Mouse (Mus musculus): ENCODE results near the gene Zmynd12.

Gene Zmynd12

DNA sequence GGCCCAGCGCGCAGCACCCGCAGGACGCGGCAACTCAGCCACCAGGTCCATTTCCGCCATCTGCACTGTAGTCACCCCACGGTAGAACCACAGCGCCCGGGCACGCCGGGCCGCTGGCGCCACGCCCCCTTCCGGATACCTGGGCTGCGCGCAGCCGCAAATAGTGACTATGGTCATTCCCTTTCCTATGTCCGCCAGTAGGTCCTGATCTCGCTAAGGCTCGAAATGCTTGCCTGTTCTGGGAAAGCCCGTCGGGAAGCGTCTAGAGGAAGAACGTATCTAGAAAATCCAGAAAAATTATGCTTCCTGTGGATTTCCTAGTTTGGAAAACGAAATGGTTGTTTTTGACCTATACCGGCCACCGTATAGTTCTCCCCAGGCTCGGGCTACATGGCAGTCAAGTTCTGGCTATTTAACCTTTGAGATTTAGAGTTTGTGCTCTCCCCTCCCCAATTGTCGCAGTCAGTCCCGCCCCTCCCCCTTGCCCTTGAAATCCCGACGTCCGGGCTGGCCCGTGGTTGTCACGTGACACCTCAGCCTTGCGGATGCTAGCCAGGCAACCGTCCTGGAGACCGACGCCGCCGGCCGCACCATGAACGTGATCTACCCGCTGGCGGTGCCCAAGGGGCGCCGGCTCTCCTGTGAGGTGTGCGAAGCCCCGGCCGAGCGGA lies at the start of gene Zmynd12, which contains the start of gene Ppcs:
Gene Zmynd12 (plus strand): TSS at position 521 of the 671 bp plus-strand sequence.
Gene Ppcs (minus strand): TSS at position 127 of the 671 bp plus-strand sequence.
- DNase-seq: peak; percentile 92

DNA sequence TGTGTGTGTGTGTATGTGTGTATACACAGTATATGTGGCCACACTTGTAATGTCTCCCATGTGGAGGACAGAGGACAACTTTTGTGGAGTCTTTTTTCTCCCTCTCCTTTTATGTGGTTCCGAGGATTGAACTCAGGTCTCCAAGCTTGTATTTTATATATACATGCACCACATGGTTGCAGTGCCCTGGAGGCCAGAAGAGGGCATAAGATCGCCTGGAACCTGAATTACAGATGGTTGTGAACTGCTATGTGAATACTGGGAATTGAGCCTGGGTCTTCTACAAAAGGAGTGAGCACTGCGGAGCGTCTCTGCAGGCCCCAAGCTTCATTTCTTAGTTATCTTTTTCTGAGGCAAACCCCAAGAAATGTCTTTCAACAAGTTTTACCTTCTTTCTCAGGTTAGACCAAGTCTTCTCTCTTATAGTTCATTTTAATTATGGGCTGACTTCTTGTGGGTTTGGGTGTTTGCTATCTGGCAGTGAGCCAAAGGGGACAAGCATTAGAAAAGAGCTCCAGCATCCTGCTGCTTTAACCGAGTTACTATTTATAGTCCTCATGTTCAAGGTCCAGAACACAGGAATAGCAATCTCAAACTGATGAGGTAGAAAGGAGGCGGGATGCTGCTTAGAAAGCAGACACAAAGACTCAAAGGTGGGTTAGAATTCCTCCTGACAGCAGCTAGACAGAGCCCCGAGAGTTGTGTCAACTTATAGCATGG lies 41.0 kb upstream of the Zmynd12 start:
- DNase-seq: no peak

DNA sequence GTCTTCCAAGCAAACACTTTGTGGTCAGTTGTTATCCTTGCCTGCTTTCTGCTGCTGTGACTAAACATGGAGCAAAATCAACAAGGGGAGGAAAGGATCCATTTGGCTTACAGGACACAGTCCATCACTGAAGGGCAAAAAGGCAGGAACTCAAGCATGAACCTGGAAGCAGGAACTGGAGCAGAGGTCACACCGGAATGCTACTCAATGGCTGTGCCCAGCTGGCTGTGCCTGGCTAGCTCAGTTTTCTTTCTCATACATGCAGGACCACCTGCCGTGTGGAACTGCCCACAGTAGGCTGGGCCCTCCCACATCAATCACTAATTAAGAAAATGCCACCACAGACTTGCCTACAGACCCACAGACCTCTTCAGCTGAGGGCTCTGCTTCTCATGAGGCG lies 33.4 kb upstream of the Zmynd12 start:
- DNase-seq: no peak

DNA sequence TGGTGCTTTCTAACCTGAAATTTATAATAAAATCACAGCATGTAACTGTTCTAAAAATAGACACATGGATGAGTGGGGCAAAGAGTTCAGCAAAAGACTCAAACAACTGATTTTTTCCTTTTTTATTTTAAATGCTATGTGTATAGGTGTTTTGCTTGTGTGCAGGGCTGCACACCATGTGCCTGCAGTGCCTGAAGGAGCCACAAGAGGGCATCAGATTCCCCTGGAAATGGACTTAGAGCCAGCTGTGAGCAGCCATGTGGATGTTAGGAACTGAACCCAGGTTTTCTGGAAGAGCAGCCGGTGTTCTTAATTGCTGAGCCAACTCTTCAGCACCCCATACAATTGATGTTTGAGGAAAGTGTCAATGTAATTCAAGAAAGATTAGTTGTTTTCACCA lies 32.2 kb upstream of the Zmynd12 start:
- DNase-seq: no peak

DNA sequence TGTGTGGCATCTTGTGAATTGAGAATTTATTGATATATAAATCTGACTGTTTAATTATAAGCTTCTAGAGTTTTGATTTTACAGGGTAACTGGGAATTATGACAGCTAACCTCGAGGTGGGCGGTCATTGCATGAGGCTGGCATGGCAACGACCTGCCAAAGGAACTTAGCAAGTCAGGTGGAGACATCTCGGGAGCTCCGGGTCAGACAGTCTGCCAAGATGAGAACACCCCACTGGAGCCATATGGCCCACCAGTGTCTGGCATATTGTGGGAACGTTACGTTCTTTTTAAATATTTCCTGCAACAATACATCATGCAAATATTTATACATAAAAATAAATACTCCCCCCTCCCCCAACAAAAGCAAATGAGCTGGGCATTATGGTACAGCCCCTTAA lies 23.9 kb upstream of the Zmynd12 start:
- peak; percentile 81 for DNase-seq

DNA sequence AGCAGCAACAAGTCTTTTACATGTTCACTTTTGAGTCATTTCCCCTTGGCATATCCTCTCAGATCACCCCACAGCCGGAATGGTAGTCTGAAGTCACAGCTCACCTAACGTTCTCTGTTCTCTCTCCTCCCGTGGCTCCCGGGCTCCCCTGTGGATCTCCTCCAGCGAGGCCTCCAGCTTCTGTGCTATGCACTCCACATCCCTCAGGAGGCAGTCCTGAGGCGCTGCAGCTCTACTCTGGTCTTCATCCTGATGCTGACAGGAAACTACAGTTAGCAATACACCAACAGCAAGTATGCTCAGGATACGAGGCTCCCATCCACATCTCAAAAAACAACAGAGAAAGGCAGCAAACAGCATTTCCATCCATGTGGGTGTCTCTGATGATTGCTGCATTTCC lies 21.7 kb upstream of the Zmynd12 start:
- no peak for DNase-seq

DNA sequence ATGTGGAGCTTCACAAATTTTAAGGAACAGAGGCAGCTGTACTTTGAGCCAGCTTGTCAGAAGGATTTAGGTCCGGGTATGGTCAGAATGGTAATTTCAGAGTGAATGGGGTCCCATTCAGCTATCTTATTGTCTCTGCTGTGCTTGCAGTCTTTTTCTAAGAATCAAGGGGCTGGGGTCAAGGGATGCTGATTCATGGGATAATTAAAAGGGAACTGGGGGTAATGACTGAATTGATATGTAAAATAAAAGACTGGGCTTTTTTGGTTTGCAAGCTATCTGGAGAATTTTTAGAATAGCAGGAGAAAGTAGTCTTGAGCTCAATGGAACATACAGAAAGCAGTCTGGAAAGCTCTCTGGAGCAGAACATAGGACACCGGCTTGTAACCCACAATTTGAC lies 19.2 kb upstream of the Zmynd12 start:
- no peak for DNase-seq

DNA sequence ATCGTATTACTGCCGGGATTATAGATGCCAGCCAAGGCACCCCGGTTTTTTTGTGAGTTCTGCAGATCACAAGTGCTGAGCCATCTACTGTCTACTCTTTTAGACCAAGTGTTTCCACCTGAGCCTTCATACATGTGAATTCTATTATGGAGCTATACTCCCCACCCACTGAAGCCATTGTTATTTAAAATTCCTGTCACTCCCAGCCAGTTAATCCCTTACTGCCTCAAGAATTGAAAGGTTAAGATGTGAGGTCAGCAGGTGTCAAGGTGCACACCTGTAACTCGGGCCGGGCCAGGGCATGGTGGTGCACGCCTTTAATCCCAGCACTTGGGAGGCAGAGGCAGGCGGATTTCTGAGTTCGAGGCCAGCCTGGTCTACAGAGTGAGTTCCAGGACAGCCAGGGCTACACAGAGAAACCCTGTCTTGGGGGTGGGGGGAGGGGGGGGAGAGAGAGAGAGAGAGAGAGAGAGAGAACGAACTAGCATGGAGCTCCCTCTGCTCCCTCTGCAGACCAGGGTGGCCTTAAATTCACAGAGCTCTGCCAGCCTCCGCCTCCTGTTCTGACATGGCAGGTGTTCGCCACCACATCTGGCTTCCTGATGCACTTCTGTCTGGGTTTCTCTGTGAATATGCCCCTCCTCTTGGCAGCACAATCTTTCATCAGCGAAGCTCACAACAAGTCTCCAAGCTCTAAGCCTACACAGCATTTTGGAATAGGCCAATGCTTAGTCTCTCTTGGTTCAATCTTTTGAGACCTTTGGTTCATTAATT lies 10.6 kb upstream of the Zmynd12 start:
- DNase-seq: no peak

DNA sequence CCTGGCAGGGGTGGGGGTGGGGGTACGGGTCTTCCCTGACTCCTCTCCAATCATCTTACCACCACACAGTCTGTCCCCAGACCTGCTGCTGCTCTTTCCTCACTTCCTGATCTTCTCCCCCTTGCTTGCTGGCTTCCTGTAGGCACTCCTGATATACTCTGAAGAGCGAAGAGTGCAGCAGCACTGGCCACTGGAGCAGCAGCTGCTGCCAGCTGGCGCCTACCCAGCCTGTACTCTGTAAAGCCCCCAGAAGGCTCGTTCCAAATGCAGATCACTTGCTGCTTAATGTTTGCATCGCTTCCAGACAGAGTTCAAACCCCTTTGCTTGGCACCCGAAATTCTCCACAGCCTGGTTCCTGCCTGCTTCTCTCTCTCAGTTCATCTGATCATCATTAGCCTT lies 9.8 kb upstream of the Zmynd12 start:
- no peak for DNase-seq

DNA sequence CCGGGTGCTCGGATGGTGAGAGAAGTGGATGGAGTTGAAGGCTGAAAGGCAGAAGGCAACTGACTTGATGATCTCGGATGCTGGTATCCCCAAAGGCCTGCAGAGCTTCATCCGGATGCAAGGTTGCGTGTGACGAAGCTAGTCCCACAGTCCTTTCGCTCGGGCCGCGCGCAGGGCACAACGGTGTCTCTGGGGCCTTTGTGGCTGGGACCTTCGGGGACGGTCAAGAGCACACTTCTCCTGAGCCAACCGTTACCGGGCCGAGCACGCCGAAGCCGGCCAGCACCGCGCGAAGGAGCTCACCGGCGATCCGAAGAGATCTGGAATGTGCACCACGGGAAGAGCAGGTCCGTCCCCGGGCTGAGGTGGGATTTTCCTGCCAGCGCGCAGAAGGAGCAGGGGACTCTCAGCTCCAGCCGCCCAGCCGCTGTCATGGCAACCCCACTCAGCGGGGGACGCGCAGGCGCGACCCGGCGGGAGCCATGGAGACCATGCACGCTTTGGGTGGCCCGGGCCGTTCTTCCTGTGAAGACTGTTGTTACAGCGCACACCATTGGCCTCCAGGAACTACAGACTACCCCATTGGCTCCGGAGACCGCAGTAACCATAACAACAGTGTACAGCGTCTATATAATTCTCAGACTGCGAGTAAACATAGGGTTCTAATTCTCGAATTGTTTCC lies 7.4 kb upstream of the Zmynd12 start, which contains the start of gene Ccdc30:
Gene Ccdc30 (minus strand): TSS at position 450 of the 682 bp plus-strand sequence.
- DNase-seq: peak; percentile 91

DNA sequence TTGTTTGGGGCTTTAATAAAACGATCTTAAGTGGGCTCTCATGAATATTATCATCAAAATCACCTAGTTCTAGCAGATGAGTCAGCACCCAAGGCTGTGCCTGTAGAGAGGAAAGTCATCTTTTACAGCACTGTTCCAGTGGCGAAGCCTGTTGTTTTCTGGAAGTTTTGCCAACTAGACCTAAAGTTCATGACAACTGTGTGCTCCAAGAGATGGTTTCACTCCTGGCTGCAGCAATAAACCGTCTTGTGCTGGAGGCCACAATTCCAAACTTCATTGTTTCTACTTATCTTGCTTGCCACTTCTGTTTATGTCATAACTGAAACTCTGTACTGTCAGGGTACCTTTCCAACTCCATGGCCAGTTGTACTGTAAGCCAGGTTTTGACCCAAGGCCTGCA lies 5.3 kb upstream of the Zmynd12 start:
- no peak for DNase-seq

DNA sequence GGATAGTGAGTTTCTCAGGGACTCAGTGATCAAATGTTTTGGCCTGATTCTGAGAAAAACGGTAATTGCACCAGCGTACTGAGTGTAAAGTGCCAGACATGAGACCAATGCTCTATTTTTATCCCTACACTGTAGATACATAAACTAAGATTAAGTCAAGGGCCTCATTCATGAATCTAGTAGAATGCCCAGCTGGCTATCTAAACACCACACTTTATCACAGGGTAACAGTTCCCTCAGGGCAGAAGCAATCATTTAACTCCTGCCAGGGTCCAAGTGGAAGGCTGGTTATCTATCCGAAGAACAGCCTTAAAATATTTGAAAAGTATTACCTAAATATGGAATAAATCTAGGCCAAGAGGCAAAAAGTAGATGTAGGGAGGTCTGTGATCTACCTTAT lies 4.7 kb upstream of the Zmynd12 start:
- no peak for DNase-seq

DNA sequence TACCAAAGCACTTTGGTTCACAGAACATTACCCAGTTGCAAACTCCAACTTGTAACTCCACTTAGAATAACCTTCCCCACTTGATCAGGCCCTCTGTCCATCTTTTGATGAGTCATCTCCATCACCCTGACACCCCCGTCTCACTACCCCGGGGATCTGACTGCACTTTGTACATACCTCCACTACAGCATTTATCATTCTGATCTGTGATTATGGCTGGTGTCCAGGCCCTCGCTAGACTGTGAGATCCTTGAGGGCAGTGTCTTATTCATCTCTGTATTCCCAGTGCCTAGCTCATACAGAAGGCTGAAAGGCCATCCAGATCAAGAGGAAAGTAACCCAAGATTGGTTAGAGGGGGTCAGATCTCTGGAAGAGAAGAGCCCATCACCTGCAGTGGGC lies 1.4 kb upstream of the Zmynd12 start:
- no peak for DNase-seq

DNA sequence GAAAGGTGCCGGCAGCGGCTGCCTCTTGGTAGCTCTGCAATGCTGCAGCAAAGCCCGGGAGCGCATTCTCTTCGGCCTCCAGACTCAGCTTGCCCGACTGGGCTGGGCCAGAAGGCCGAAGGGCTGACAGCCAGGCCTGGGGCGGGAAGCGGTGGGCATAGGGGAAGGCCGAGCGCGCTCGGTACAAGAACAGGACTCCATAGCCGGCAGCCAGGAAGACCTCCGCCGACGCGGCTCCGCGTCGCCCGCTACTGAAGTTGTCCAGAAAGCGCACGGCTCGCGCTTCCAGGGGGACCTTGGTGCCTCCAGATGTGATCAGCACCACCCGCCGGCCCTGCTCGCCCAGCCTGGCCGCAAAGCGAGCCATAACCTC lies 707 bp upstream of the Zmynd12 start:
- DNase-seq: no peak

DNA sequence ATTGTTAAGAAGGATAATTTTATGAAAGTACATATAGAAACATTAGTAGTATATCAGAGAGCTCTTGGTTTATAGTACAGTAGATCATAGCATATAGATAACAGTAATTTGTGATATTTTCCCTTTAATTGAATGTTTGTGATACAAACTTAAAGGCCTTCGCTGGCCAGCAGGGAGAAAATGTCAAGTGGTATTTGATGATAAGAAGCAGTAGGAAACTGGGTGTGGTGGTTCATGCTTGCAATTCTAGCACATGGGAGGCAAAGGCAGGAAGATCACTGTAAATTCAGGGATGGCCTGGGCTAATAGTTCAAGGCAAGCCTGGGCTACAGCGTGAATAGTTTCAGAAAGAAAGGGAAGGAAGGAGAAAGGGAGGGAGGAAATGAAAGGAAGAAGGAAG lies 2.5 kb downstream of the Zmynd12 start:
- no peak for DNase-seq

DNA sequence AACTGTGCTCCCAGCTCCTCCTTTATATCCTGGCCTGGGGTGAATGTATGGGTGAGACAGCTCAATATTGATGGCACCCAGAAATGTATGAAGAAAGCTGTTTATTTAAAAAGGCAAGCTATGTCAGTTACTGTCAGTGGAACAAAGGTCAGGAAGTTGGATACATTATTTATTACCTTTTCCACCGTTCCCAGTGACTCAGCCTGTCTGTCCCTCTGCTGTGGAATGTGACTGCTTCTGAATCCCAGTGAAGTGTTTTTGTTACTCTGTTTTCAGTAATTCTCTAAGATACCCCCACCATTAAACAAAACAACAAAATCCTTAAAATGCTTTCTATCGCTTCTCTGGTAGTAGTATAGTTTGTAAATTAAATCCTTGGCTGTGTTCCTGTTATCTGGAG lies 3.0 kb downstream of the Zmynd12 start:
- no peak for DNase-seq

DNA sequence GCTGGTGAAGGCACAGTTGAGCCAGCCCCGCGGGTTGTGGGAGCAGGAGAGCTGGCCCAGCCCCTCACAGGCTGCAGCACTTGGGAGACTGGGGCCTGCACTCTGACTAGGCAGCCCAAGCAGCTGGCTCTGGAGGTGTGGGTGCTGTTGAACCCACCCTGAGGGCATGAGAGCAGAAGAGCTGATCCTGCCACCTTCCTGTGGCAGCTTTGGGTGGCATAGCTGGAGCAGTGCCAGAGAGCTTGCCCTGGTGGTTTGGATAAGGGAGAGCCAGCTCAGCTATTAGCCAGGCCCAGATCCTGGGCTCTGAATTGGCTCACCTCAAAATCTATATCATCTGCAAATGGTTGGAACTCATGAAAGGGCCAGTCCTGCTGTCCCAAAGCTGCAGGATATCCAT lies 5.1 kb downstream of the Zmynd12 start:
- no peak for DNase-seq

DNA sequence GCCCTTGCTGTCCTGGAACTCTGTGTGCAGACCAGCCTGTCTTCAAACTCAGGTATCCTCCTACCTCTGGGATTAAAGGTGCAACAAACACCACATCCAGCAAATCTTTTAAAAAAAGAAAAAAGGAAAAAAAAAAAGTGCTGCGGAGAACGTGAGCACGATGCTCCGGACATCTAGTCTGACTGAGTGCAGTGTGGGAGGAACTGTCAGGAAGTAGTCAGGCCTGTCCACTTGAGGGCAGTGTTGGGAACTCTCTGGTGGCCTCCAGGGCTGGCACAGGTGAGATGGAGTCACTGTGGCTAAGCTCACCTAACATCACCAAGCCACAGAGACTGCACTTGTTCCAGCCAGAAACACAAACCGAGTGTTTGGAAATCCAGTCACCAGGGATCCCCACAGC lies 8.1 kb downstream of the Zmynd12 start:
- DNase-seq: peak; percentile 73

DNA sequence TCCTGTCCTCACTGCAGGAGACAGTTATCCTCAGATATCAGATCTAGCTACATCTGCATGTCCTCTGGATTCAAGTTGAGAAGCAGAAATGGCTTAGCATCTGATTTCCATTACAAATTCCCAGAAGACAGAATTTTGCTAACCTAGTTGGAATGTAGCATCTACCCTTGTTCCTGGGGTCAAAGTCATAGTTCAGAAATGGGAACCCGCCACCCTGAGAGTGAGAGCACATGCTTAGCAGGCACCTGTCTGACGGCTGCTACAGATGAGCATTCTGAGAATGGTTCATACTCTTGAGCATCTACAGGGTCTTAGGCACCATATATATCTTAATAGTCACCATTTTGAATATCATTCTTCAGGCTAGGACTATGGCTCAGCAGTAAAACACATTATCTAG lies 15.3 kb downstream of the Zmynd12 start:
- no peak for DNase-seq

DNA sequence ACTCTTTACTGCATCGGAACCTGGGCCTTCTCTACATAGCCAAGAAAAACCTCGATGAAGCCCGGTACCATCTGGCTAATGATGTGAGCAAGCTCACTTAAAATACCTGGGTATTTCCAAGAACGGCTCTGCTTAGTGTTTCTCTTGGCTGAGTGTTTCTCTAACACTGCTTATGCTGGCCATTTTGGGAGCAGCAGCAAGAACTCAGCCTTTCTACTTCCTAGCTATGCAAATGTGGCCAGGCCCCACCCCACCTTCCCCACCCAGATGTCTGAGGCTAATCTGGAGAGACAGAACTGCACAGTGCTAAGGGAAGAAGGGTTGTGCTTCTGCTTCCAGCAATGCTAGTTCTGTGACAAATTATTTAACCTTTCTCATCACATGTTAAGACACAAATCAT lies 19.2 kb downstream of the Zmynd12 start:
- no peak for DNase-seq

DNA sequence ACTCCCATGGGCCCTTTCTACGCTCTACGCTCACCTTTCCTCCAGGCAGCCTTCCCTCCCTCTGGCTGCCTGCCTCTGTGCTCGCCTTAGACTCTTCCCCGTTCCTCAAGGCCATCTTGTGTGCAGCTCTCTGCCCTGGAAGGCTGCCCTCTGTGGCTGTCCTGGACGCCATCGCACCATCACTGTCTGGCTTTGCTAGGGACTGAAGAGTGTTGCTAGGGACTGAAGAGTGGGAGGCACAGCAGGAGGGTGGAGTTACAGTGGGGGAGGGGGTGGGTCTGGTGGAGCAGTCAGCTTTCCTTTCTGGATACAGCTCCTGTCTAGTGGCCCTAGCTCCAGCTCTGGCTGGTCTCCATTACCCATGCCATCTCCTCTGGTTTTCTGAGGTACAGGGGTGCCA lies 19.9 kb downstream of the Zmynd12 start:
- no peak for DNase-seq

DNA sequence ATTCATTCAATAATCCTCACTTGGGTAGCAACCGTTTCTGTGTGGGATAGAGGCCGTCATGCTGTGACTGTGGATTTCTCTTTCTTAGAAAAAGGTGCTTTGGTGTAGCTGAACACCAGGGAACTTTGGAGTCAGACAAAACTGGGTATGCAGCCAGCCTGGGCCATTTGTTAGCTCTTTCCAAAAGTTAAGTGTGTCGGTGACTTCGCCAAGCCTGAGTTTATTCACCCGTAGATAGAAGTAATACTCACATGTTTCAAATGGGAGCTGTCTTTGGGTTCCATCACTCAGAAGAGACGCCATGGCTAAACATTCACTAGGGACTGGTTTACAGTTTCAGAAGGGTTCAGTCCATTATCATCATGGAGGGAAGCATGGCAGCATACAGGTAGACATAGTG lies 24.6 kb downstream of the Zmynd12 start:
- no peak for DNase-seq

DNA sequence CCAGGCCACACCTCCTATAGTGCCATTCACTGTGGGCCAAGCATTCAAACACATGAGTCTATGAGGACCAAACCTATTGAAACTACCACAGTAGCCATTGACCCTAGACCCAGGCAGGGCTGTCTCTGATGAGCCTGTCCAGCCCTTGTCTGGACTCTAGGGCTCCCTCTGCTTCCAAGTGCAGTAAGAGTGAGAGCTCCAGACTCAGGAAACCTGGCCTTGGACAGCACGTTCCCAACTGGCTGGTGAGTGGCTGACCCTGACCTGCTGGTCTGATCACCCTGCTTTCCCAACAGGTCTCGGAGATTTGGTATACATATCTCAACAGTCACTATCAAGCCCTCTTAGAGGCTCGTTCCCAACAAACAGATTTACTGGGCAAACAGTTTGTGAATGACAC lies 25.2 kb downstream of the Zmynd12 start:
- DNase-seq: no peak

Data from cerebellum, adult 11-12 months (tissue).